ENCODE assay signal across 10 mouse cellular contexts in the genomic region with DNA sequence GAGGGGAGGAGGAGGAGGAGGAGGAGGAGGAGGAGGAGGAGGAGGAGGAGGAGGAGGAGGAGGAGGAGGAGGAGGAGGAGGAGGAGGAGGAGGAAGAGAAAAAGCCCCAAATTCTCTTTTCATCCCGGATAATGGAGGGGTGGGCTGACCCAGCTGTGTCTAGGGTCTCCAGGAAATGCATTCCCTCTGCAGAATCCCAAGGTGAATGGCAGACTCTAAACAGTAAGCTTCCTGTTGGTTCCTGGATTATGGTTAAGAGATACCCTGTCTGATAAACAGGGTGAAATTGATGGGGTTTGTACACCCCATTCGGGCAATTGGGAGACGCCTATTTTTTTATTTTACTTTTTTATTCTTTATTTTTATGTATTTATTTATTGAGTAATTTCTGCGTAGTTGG. TPM values are rescaled to one million over a fixed set of nuclear protein-coding genes. Genes with fewer than 3 reads are reported as not detected.
DNase-seq lines count a peak whose midpoint lies in the region; ATAC-seq lines count a peak whose summit lies in the region.
"Had no signal": no experiment of that assay in that cellular context is flagged by ENCODE, and none has a peak within 500 bp of the region (broad histone marks: within the 10 kb centered on the region; RNA-seq: fewer than 3 reads in every experiment).

No protein-coding gene starts in this region.

- H3K4me1 ChIP-seq in forebrain, embryonic 14.5 days (ENCODE audit: control insufficient read depth, insufficient read depth, low read length): no peaks in the 10 kb centered on the region
- H3K4me1 ChIP-seq in liver, embryonic 15.5 days (replicated peaks): no peaks in the 10 kb centered on the region; the same call in 1 of the 2 replicates
- H3K4me1 ChIP-seq: lung, embryonic 15.5 days had no signal

- no peak overlapping the region; the same call in 1 of the 2 replicates for H3K4me2 ChIP-seq in forebrain, embryonic 14.5 days (ENCODE audit: low read length)
- H3K4me2 ChIP-seq in liver, embryonic 15.5 days: peak overlapping the region; percentile 71; the same call in 1 of the 2 replicates

- no peaks in the 10 kb centered on the region for H3K36me3 ChIP-seq in forebrain, embryonic 14.5 days (ENCODE audit: control insufficient read depth, insufficient read depth, low read length)
- H3K36me3 ChIP-seq in liver, embryonic 15.5 days (replicated peaks): no peaks in the 10 kb centered on the region
- H3K36me3 ChIP-seq: lung, embryonic 15.5 days had no signal

- no peak overlapping the region for H3K4me3 ChIP-seq in forebrain, embryonic 14.5 days (ENCODE audit: low read depth, low read length)
- H3K4me3 ChIP-seq in liver, embryonic 15.5 days (replicated peaks): no peak overlapping the region

- no peak overlapping the region for H3K9ac ChIP-seq in forebrain, embryonic 14.5 days (ENCODE audit: low read length)
- no peak overlapping the region for H3K9ac ChIP-seq in liver, embryonic 15.5 days

- H3K27ac ChIP-seq in forebrain, embryonic 14.5 days (ENCODE audit: low read depth, low read length): no peak overlapping the region
- no peak overlapping the region for H3K27ac ChIP-seq in liver, embryonic 15.5 days (replicated peaks)

- H3K9me3 ChIP-seq in forebrain, embryonic 14.5 days (replicated peaks; ENCODE audit: control insufficient read depth, low read length): no peaks in the 10 kb centered on the region
- H3K9me3 ChIP-seq in liver, embryonic 15.5 days (replicated peaks): no peaks in the 10 kb centered on the region
- H3K9me3 ChIP-seq: lung, embryonic 15.5 days had no signal

- WGBS in forebrain, embryonic 14.5 days: 70% methylated on average over 4 of the region's 4 CpGs
- 79% methylated on average over 4 of the region's 4 CpGs for WGBS in liver, embryonic 15.5 days (ENCODE audit: insufficient replicate concordance)

- DNase-seq in embryo, embryonic 10.5 days (ENCODE audit: low spot score): peak; percentile 1
- no peak for DNase-seq in embryo, embryonic 9.5 days (ENCODE audit: extremely low spot score)
- DNase-seq in R1 (ENCODE audit: low read depth, low spot score) (peak; percentile 4), adipocyte (ENCODE audit: low spot score) (no peak)
- peak; percentile 1 for DNase-seq in forebrain, embryonic 14.5 days (ENCODE audit: low spot score)
- DNase-seq in adrenal gland, postnatal 10 days: no peak
- no peak for DNase-seq in adrenal gland, adult 2 months
- DNase-seq: gastrocnemius, adult 2 months had no signal

- ATAC-seq in forebrain, embryonic 14.5 days: 0 out of 2 replicates have a peak, but pooled peaks have one; percentile 24
- no peak for ATAC-seq in liver, embryonic 15.5 days (ENCODE audit: insufficient read depth)

- no peaks in the 10 kb centered on the region for H3K27me3 ChIP-seq in forebrain, embryonic 14.5 days (replicated peaks; ENCODE audit: control insufficient read depth, insufficient read depth, low read length)
- no peaks in the 10 kb centered on the region for H3K27me3 ChIP-seq in liver, embryonic 15.5 days
- H3K27me3 ChIP-seq: lung, embryonic 15.5 days had no signal

RNA-seq across cellular contexts. Expression of a gene that starts 1.0 kb away (rescaled TPM):
- polyA plus RNA-seq in forebrain, embryonic 14.5 days (2014; fragmentation: Nextera tagmentation; extraction: Ambion mirVana): 10.1 and 11.2 TPM in 2 replicates
- 5.1 and 5.5 TPM in 2 replicates for polyA plus RNA-seq in liver, embryonic 15.5 days (2015; fragmentation: Nextera tagmentation; extraction: Ambion mirVana)
- total RNA-seq in adrenal gland, postnatal 10 days (2021): 10 to 100 TPM; 10.3 to 13.0 TPM
- total RNA-seq in adrenal gland, adult 2 months (2021): 10 to 100 TPM; 13.5 to 15.7 TPM
- polyA plus RNA-seq in adrenal gland, adult 2 months (2012; rRNA removed): 1.5 TPM in 2 replicates

RNA-seq across cellular contexts. Expression of a gene that starts 54.4 kb away (rescaled TPM):
- 0.24 and 0.28 TPM in 2 replicates for polyA plus RNA-seq in forebrain, embryonic 14.5 days (2014; fragmentation: Nextera tagmentation; extraction: Ambion mirVana)
- polyA plus RNA-seq in liver, embryonic 15.5 days (2015; fragmentation: Nextera tagmentation; extraction: Ambion mirVana): 0.02 TPM in 1 of 2 replicates, not detected in the other
- under 1 TPM; 0.15 to 0.18 TPM for total RNA-seq in adrenal gland, postnatal 10 days (2021)
- under 1 TPM; 0.14 to 0.31 TPM for total RNA-seq in adrenal gland, adult 2 months (2021)
- 0.04 and 0.11 TPM in 2 replicates for polyA plus RNA-seq in adrenal gland, adult 2 months (2012; rRNA removed)

Comparison
In these comparisons a context has a peak if more than half of its experiments do, and no peak if none do; other contexts are left out.
1. DNase-seq: peak in embryo, embryonic 10.5 days (single experiment), R1 (single experiment) and forebrain, embryonic 14.5 days (single experiment); none in embryo, embryonic 9.5 days (single experiment), adrenal gland, postnatal 10 days (single experiment), adrenal gland, adult 2 months (single experiment) and adipocyte (single experiment).